Mouse (Mus musculus) spleen, postnatal 10 days (tissue): ENCODE data around the gene Atp1b2.
A peak's percentile ranks its signal among the peaks of the same experiment; 100 is the strongest.

Experiments used
- DNase-seq, 2 experiments: peaks; one replicate each; pipeline ENCODE4 v3.0.0; 2021 to 2022; ENCODE audit warnings: low spot score in 2 of 2

The Atp1b2 gene

GRCm38 (mm10) chr11:69608525-69608924, 2.8 kb upstream of the Atp1b2 start:
- no peak for DNase-seq

- no peak for DNase-seq
These were observed 1.1 kb upstream of the Atp1b2 start for GRCm38 (mm10) chr11:69606832-69607231.

GRCm38 (mm10) chr11:69606491-69606795, 701 bp upstream of the Atp1b2 start:
- no peak for DNase-seq

GRCm38 (mm10) chr11:69604795-69605664, 712 bp downstream of the Atp1b2 start:
- DNase-seq: peak in 1 of 2 experiments; percentile 51

GRCm38 (mm10) chr11:69604347-69604746, 1.4 kb downstream of the Atp1b2 start:
- DNase-seq: no peak

- DNase-seq: no peak
These were observed 2.2 kb downstream of the Atp1b2 start for GRCm38 (mm10) chr11:69603516-69603915.

GRCm38 (mm10) chr11:69601768-69602167, 4.0 kb downstream of the Atp1b2 start:
- peak in 1 of 2 experiments; percentile 7 for DNase-seq

- no peak for DNase-seq
These were observed 5.6 kb downstream of the Atp1b2 start for GRCm38 (mm10) chr11:69600098-69600497.

GRCm38 (mm10) chr11:69599436-69599835, 6.3 kb downstream of the Atp1b2 start:
- no peak for DNase-seq

GRCm38 (mm10) chr11:69594853-69595252, 10.9 kb downstream of the Atp1b2 start:
- no peak for DNase-seq

- DNase-seq: no peak
These were observed 12.9 kb downstream of the Atp1b2 start for GRCm38 (mm10) chr11:69592799-69593198.

- no peak for DNase-seq
These were observed 13.7 kb downstream of the Atp1b2 start for GRCm38 (mm10) chr11:69591899-69592637.

- no peak for DNase-seq
These were observed 14.3 kb downstream of the Atp1b2 start for GRCm38 (mm10) chr11:69591424-69591823.

GRCm38 (mm10) chr11:69590622-69591021, 15.1 kb downstream of the Atp1b2 start:
- no peak for DNase-seq

- DNase-seq: no peak
These were observed 16.4 kb downstream of the Atp1b2 start for GRCm38 (mm10) chr11:69589207-69589834.

GRCm38 (mm10) chr11:69585718-69586325, 19.9 kb downstream of the Atp1b2 start:
- peak in 1 of 2 experiments; percentile 71 for DNase-seq

- DNase-seq: no peak
These were observed 20.8 kb downstream of the Atp1b2 start for GRCm38 (mm10) chr11:69584937-69585336.

GRCm38 (mm10) chr11:69584008-69584407, 21.7 kb downstream of the Atp1b2 start:
- no peak for DNase-seq

- no peak for DNase-seq
These were observed 23.4 kb downstream of the Atp1b2 start for GRCm38 (mm10) chr11:69582230-69582805.

GRCm38 (mm10) chr11:69581814-69582213, 23.9 kb downstream of the Atp1b2 start:
- DNase-seq: no peak

- peak; percentile 84 to 93 for DNase-seq
These were observed 24.5 kb downstream of the Atp1b2 start for GRCm38 (mm10) chr11:69581147-69581688.
